Mouse (Mus musculus) limb, embryonic 13.5 days (tissue): ENCODE results near the gene Nmi. TPM values are rescaled to one million over a fixed set of nuclear protein-coding genes. Genes with fewer than 3 reads are reported as not detected.
A peak's percentile ranks its signal among the peaks of the same experiment; 100 is the strongest.

Experiments
- ATAC-seq: fragments of 200-750 bp; cut with Nextera tagmentation; 2 replicates; pipeline ENCODE4 v1.8.0; 2017; ENCODE audit warnings: low read depth, moderate number of reproducible peaks, moderate TSS enrichment; ENCODE audit not compliant: low FRiP score
- H3K27ac ChIP-seq: fragments of 300-500 bp; sonication (generic); 2 replicates; pipeline ENCODE4 v1.5.1; 2015; ENCODE audit warnings: inconsistent platforms, mild to moderate bottlenecking, moderate library complexity
- H3K27me3 ChIP-seq: fragments of 300-500 bp; sonication (generic); 2 replicates; pipeline ENCODE4 v1.6.1; 2015; ENCODE audit warnings: mild to moderate bottlenecking, inconsistent platforms
- H3K36me3 ChIP-seq: fragments of 300-500 bp; sonication (generic); 2 replicates; pipeline ENCODE4 v1.6.1; 2015; ENCODE audit warnings: inconsistent platforms, mild to moderate bottlenecking, moderate library complexity
- H3K4me1 ChIP-seq: fragments of 300-500 bp; sonication (generic); 2 replicates; pipeline ENCODE4 v1.6.1; 2015; ENCODE audit warnings: inconsistent platforms
- H3K4me2 ChIP-seq: fragments of 300-500 bp; sonication (generic); replicated peaks from 2 replicates; pipeline ENCODE4 v1.6.1; 2015; ENCODE audit warnings: inconsistent platforms, mild to moderate bottlenecking, moderate library complexity
- H3K4me3 ChIP-seq: fragments of 300-500 bp; sonication (generic); 2 replicates; pipeline ENCODE4 v1.5.1; 2015; ENCODE audit warnings: moderate library complexity, mild to moderate bottlenecking, inconsistent platforms
- H3K9ac ChIP-seq: fragments of 300-500 bp; sonication (generic); 2 replicates; pipeline ENCODE4 v1.6.1; 2015; ENCODE audit warnings: mild to moderate bottlenecking, inconsistent platforms
- H3K9me3 ChIP-seq: fragments of 300-500 bp; sonication (generic); 2 replicates; pipeline ENCODE4 v1.6.1; 2016; ENCODE audit warnings: inconsistent platforms
- WGBS: fragments of 180-500 bp; shearing (Covaris S2); methylation state at CpG from one replicate; pipeline ENCODE4 v1.1.7; 2015; 5-methylcytosine and 5-hydroxymethylcytosine counted together
- polyA plus RNA-seq: library from polyadenylated mRNA; unstranded; fragments of >200 nt; fragmentation: Nextera tagmentation; extraction: Ambion mirVana; gene quantifications from 2 replicates; pipeline ENCODE4 v1.2.1, GENCODE M21; 2015

Gene Nmi
- polyA plus RNA-seq, 1 experiment from 2014 or later = 12.4 TPM

- H3K36me3 ChIP-seq = no peaks in the 10 kb centered on the region
- 58% methylated on average over 13 of the region's 13 CpGs for WGBS
- no peaks in the 10 kb centered on the region for H3K27me3 ChIP-seq
- no peak overlapping the region for H3K9ac ChIP-seq
- no peak for ATAC-seq
- no peak overlapping the region for H3K4me2 ChIP-seq
- H3K4me1 ChIP-seq = peaks cover 13% of the 10 kb centered on the region; the same call in 1 of the 2 replicates
- no peak overlapping the region for H3K4me3 ChIP-seq
- no peak overlapping the region for H3K27ac ChIP-seq
- H3K9me3 ChIP-seq = no peaks in the 10 kb centered on the region
Measured at GRCm38 (mm10) chr2:51982288-51982687, 9.0 kb upstream of the Nmi start.

DNA sequence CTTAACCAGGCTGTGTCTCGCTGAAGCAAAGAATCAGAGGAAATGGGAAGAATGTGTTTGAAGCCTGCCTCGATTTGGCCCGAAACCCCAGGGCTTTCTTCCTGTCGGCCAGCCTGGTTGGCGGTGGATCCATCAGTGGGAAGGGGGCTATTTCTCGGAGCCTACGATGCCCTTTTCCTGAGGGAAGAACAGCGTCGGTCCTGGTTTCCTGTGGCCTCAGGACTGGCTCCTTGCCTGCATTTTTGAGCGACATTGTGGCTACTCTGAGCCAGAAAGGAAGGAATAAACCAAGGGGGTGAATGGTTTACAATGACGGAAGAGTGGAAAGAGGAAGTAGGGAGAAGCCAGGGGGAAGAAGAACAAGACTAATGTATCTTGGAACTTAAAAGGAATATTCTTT, 8.3 kb upstream of the Nmi start:
- 44% methylated on average over 11 of the region's 11 CpGs for WGBS
- ATAC-seq = no peak
- Histone ChIP-seq H3K9me3 (no peaks in the 10 kb centered on the region), H3K9ac (no peak overlapping the region), H3K27me3 (no peaks in the 10 kb centered on the region), H3K4me3 (no peak overlapping the region), H3K36me3 (no peaks in the 10 kb centered on the region), H3K27ac (no peak overlapping the region), H3K4me2 (peak overlapping the region; percentile 47), H3K4me1 (peaks cover 13% of the 10 kb centered on the region; the same call in 1 of the 2 replicates)

- 2% methylated on average over 40 of the region's 40 CpGs for WGBS
- no peaks in the 10 kb centered on the region for H3K27me3 ChIP-seq
- peak overlapping the region; percentile 77 for H3K27ac ChIP-seq
- H3K4me2 ChIP-seq = peak overlapping the region; percentile 72
- peak overlapping the region; percentile 70 for H3K4me3 ChIP-seq
- peak; percentile 79 for ATAC-seq
- H3K9ac ChIP-seq = peak overlapping the region; percentile 79
- H3K9me3 ChIP-seq = no peaks in the 10 kb centered on the region
- no peaks in the 10 kb centered on the region; the same call in 1 of the 2 replicates for H3K4me1 ChIP-seq
- no peaks in the 10 kb centered on the region for H3K36me3 ChIP-seq
Measured at GRCm38 (mm10) chr2:51972641-51973409, 469 bp downstream of the Nmi start.

DNA sequence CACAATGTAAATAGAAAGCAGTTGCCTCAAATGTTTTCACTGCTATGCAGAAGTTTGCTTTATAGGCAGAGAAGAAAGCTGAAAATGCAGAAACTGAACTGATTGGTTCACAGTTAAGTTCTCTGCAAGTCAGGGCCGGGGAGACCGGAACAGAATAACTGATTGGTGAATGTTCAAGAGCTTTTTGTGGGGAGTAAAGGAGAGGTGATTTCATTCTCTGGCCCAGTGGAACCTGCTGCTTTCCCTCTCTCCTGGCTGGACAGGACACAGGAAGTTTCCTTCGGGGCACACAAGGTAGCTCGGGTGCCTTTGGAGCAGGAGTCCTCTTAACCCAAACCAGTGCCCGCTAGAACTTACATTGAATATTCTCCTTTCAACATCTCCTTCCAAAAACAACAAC, 1.2 kb downstream of the Nmi start:
- no peaks in the 10 kb centered on the region for H3K36me3 ChIP-seq
- peak; percentile 38; the same call in 1 of the 2 replicates for ATAC-seq
- peak overlapping the region; percentile 72 for H3K4me2 ChIP-seq
- H3K27ac ChIP-seq = no peak overlapping the region
- H3K4me1 ChIP-seq = no peaks in the 10 kb centered on the region; the same call in 1 of the 2 replicates
- no peaks in the 10 kb centered on the region for H3K27me3 ChIP-seq
- H3K9me3 ChIP-seq = no peaks in the 10 kb centered on the region
- no peak overlapping the region for H3K9ac ChIP-seq
- peak overlapping the region; percentile 70 for H3K4me3 ChIP-seq
- 43% methylated on average over 5 of the region's 5 CpGs for WGBS

DNA sequence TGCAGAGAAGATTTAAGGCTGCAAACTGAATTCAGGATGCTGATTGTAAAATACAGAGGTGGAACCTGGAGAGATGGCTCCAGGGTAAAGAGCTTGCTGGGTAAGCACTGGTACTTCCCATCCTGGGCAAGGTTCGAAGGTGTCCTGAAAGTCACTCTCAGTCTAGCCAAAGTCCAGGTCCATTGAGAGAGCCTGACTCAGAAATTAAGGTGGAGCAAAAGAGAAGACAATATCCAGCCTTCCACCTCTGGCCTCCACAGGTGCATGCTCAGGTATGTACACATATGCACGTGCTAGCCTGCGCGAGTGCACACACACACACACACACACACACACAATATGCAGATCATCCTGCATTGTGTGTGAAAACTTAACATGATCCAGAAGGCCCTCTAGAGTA, 2.4 kb downstream of the Nmi start:
- no peaks in the 10 kb centered on the region for H3K36me3 ChIP-seq
- ATAC-seq = no peak
- 92% methylated on average over 4 of the region's 4 CpGs for WGBS
- H3K4me3 ChIP-seq = no peak overlapping the region
- no peaks in the 10 kb centered on the region for H3K9me3 ChIP-seq
- H3K27me3 ChIP-seq = no peaks in the 10 kb centered on the region
- H3K4me1 ChIP-seq = no peaks in the 10 kb centered on the region; the same call in 1 of the 2 replicates
- H3K9ac ChIP-seq = no peak overlapping the region
- no peak overlapping the region for H3K4me2 ChIP-seq
- H3K27ac ChIP-seq = no peak overlapping the region

- no peak overlapping the region for H3K27ac ChIP-seq
- no peak overlapping the region for H3K4me3 ChIP-seq
- H3K4me1 ChIP-seq = no peaks in the 10 kb centered on the region; the same call in 1 of the 2 replicates
- H3K9me3 ChIP-seq = no peaks in the 10 kb centered on the region
- 77% methylated on average over 3 of the region's 3 CpGs for WGBS
- no peak overlapping the region for H3K4me2 ChIP-seq
- no peak overlapping the region for H3K9ac ChIP-seq
- no peaks in the 10 kb centered on the region for H3K36me3 ChIP-seq
- ATAC-seq = no peak
- H3K27me3 ChIP-seq = no peaks in the 10 kb centered on the region
Measured at GRCm38 (mm10) chr2:51967288-51967687, 6.0 kb downstream of the Nmi start.

- Histone ChIP-seq H3K36me3 (no peaks in the 10 kb centered on the region), H3K27me3 (no peaks in the 10 kb centered on the region), H3K4me3 (no peak overlapping the region), H3K27ac (no peak overlapping the region), H3K4me2 (no peak overlapping the region), H3K9me3 (no peaks in the 10 kb centered on the region), H3K4me1 (no peaks in the 10 kb centered on the region), H3K9ac (no peak overlapping the region)
- 82% methylated on average over 7 of the region's 7 CpGs for WGBS
- no peak for ATAC-seq
Measured at GRCm38 (mm10) chr2:51953648-51954204, 19.6 kb downstream of the Nmi start.

GRCm38 (mm10) chr2:51950876-51951275, 22.4 kb downstream of the Nmi start:
- Histone ChIP-seq H3K4me2 (no peak overlapping the region), H3K9me3 (no peaks in the 10 kb centered on the region), H3K27ac (no peak overlapping the region), H3K27me3 (no peaks in the 10 kb centered on the region), H3K36me3 (no peaks in the 10 kb centered on the region), H3K9ac (no peak overlapping the region), H3K4me1 (no peaks in the 10 kb centered on the region), H3K4me3 (no peak overlapping the region)
- no peak for ATAC-seq
- 13% methylated on average over 1 of the region's 1 CpGs for WGBS

DNA sequence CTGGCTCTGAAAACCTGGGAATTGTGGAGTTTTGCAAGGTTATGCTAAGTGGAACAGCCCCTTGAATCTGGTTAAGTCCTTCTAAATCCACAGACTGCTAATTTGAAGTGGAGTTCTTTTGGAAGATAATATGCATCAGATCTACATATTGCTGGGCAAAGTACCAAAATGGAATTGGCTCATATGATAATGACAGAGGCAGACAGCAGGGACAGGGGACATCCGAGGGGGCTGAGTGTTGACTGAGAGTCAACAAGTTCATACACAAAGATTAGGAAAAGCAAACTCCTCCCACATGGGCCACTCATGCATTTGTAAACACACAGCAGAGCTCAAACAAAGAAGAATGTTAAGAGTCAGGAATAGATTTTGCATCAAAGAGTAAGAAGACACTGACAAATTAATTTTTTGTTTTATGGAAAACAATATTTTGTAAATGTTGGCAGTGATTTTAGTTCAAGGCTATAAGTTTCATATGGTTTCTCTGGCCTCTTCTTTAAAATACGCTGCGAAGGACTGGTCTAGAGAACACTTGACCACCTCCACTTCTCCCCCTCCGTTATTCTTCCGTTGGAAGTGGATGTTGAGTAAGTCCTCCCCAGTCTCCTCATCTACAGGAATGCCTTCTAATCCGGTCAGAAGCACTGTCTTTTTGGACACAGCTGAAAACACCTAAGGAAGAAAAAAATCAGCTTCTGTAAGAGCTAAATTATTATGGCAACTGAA, 25.0 kb downstream of the Nmi start:
- H3K27me3 ChIP-seq = no peaks in the 10 kb centered on the region
- H3K4me2 ChIP-seq = no peak overlapping the region
- ATAC-seq = no peak

DNA sequence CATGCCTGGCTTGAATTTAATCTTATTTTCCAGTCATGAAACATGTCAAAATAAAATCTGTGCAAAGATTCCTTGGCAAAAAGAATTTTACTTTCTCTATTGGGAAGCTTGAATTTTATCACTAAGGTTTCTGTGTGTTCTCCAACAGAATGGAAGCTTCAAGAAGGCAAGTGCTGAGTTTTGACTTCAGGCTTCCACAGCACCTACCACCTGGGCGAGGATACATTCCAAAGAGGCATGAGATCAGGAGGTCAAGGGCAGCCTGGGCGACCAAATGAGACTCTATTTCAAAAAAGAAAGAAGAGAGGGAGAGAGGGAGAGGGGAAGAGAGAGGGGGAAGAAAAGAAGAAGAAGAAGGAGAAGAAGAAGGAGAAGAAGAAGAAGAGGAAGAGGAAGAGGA, 27.5 kb downstream of the Nmi start:
- 73% methylated on average over 2 of the region's 2 CpGs for WGBS
- Histone ChIP-seq H3K27me3 (no peaks in the 10 kb centered on the region), H3K4me1 (no peaks in the 10 kb centered on the region), H3K9me3 (no peaks in the 10 kb centered on the region), H3K27ac (no peak overlapping the region), H3K9ac (no peak overlapping the region), H3K4me3 (no peak overlapping the region), H3K4me2 (no peak overlapping the region), H3K36me3 (no peaks in the 10 kb centered on the region)
- ATAC-seq = no peak

More for the DNA sequence above, 25.0 kb downstream of the Nmi start:
- H3K27ac ChIP-seq = no peak overlapping the region
- no peaks in the 10 kb centered on the region for H3K36me3 ChIP-seq
- no peak overlapping the region for H3K4me3 ChIP-seq
- H3K4me1 ChIP-seq = no peaks in the 10 kb centered on the region
- no peaks in the 10 kb centered on the region for H3K9me3 ChIP-seq
- 87% methylated on average over 6 of the region's 6 CpGs for WGBS
- no peak overlapping the region for H3K9ac ChIP-seq

DNA sequence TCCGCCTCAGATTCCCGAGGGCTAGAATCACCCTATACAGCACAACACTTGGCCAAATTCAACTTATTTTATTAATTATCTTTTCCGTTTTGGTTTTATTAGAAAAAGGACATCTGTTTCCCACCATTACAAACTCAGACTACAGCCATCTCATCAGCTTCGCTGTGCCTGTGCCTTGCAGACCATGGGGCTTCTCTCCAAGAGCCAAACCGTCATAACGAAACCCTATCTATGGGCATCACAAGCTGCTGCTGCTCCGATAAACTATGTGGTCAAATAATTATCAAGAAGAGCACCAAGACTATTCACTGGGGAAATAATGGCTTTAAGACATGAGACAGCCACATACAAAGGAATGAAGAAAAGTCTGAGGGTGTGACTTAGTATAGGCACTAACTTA, 31.5 kb downstream of the Nmi start:
- H3K9me3 ChIP-seq = no peaks in the 10 kb centered on the region
- WGBS = 86% methylated on average over 7 of the region's 7 CpGs
- H3K27me3 ChIP-seq = no peaks in the 10 kb centered on the region
- no peaks in the 10 kb centered on the region for H3K4me1 ChIP-seq
- no peaks in the 10 kb centered on the region for H3K36me3 ChIP-seq
- no peak overlapping the region for H3K4me2 ChIP-seq
- H3K27ac ChIP-seq = no peak overlapping the region
- ATAC-seq = no peak
- H3K4me3 ChIP-seq = no peak overlapping the region
- H3K9ac ChIP-seq = no peak overlapping the region

DNA sequence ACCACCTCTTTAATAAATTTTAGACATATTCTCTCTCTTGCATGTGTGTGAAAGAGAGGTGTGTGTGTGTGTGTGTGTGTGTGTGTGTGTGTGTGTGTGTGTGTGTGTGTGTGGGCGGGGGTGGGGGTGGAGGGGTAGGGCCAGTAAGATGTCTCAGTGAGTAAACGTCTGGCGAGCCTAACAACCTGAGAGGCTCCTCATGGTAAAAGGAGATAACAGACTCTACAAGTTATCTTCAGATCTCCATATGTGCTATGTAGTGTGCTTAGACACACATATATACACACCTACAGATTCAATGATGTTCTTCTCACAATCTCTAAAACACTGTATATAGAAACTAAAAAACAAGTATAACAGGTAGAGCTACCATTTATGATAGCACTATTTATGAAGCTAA, 34.5 kb downstream of the Nmi start:
- Histone ChIP-seq H3K27me3 (0 out of 2 replicates have a peak, but pooled peaks cover 2% of the 10 kb centered on the region), H3K4me2 (no peak overlapping the region), H3K9me3 (no peaks in the 10 kb centered on the region), H3K27ac (no peak overlapping the region), H3K4me3 (no peak overlapping the region), H3K36me3 (no peaks in the 10 kb centered on the region), H3K4me1 (peaks cover 16% of the 10 kb centered on the region), H3K9ac (no peak overlapping the region)
- WGBS = 70% methylated on average over 2 of the region's 3 CpGs
- no peak for ATAC-seq
